Mouse (Mus musculus): ENCODE measurements around the gene Hspb9. TPM values are rescaled to one million over a fixed set of nuclear protein-coding genes. Genes with fewer than 3 reads are reported as not detected.

The Hspb9 gene
- total RNA-seq (2021): not detected
- long read RNA-seq, experiment 1: 0 reads
- long read RNA-seq, experiment 2, partial matches to known transcripts: 0 of 2 reads
- long read RNA-seq, experiment 2, other reads (novel, unspliced or antisense): 0 of 2 reads

GRCm38 (mm10) chr11:100713735-100714533, at the start of gene Hspb9:
Gene Hspb9, plus strand, starts transcription at chr11:100713850.
- DNase-seq (ENCODE audit: low spot score in 2 of 2): peak in 1 of 2 experiments; percentile 58

DNA sequence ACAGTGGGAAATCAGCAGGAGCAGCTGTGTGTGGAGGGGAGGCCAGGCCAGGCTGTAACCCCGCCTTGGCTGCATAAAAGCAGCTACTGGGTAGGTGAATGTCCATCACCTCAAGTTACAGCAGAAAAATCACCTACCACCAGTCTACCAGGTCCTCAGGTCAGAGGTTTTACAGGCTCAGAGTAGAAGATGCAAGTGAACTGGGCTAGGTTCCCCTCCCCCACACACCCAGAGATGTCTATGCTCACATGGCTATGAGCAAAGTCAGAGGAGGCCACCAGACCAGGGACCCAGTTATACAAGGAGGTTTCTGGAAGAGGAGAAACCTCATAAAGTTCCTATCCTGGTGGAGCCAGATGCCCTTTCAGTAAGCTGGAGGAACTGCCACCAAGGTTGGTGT, 42.6 kb upstream of the Hspb9 start:
- DNase-seq (ENCODE audit: low spot score in 2 of 2): no peak

DNA sequence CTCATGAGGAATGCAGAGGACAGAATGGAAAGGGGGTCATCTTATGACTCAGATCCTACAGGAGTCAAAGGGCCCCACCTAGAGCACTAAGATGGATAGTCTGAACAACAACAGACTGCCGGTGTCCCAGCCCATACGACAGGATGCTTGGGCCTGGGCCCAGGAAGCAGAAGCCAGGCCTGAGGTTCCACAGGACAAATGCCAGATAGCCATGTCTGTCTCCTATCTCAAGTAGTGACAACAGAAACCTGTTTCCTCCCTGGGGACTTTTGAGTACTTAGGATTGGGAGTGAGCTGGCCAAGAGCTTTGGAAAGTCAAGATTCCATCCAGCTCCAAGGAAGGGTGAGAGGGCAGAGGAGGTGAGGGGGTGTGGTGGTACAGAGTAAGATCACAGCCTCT, 41.7 kb upstream of the Hspb9 start:
- no peak for DNase-seq (ENCODE audit: low spot score in 2 of 2)

GRCm38 (mm10) chr11:100673169-100673568, 40.5 kb upstream of the Hspb9 start:
- peak; percentile 70 to 78 for DNase-seq (ENCODE audit: low spot score in 2 of 2)

DNA sequence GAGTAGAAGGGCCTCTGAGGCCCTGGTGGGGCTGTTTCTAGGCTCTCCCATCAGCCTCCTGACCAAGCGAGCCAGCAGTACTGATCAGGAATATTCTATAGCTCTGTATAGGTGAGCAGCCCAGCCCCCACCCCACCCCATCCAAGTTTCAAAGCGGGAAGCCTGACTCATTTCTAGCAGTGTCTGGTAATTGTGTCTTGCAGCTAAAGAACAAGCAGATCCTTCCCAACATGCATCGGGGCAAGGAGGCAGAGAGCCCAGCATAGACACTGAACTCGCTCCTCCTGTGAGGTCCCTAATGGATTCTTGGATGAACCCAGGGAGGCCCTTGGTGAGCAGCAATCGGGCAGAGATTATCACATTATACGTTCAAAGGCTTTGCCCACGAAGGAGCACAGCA, 35.8 kb upstream of the Hspb9 start:
- DNase-seq (ENCODE audit: low spot score in 2 of 2): no peak

GRCm38 (mm10) chr11:100681826-100682225, 31.8 kb upstream of the Hspb9 start:
- no peak for DNase-seq (ENCODE audit: low spot score in 2 of 2)

DNA sequence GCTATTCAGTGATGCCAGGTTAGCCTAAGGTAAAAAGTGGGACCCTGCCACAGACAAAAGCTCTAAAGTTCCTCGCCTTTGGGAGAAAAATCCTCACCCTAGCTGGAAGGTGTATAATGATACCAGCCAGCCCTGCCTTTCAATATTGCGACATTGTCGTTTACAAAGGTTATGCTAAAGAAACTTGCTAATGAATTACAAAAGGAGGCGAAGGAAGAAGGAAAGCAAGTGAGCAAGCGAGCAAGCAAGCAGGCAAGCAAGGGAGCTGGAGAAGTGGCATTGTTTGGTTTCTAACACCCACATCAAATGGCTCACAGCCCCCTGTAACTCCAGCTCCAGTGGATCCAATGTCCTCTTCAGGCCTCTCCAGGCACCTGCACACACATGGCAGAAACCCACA, 31.1 kb upstream of the Hspb9 start:
- no peak for DNase-seq (ENCODE audit: low spot score in 2 of 2)

DNA sequence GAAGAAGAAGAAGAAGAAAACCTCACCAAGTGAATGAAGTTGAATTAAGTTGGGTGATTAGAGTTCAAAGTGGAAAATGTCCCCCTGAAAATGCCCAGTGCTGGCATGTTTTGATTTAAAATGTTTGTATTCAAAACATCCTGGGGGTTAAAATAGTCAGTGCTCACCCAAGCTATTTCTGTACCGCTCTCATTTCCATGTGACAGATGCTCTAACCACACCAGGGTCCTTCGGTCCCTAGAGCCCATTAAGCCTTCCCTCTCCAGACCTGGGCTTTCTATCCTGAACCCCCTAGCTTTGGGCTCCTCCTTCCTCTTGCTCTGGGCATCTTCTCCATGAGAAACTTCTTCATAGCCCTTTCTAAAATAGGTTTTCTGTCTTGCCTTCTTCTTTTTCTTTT, 29.6 kb upstream of the Hspb9 start:
- DNase-seq (ENCODE audit: low spot score in 2 of 2): no peak

GRCm38 (mm10) chr11:100685371-100685770, 28.3 kb upstream of the Hspb9 start:
- no peak for DNase-seq (ENCODE audit: low spot score in 2 of 2)

GRCm38 (mm10) chr11:100687265-100687664, 26.4 kb upstream of the Hspb9 start:
- DNase-seq (ENCODE audit: low spot score in 2 of 2): no peak

DNA sequence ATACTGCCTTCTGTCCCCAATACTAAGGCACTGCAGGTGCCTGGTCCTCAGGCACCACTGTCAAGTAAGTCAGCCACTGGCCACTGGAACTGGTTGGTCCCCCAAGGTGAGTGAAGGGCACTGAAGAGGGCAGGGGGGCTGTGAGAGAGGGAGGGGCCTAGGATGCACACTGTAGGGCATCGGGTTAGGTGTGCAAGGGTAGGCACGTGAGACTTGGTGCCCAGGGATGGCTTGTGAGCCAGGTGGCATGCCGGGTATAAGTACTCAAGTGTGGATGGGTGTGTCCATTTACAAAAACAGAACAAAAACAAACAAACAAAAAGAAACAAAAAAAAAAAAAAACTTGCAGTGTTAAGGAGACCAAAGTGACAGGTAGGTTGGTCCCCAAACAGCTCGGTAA, 25.2 kb upstream of the Hspb9 start:
- no peak for DNase-seq (ENCODE audit: low spot score in 2 of 2)

DNA sequence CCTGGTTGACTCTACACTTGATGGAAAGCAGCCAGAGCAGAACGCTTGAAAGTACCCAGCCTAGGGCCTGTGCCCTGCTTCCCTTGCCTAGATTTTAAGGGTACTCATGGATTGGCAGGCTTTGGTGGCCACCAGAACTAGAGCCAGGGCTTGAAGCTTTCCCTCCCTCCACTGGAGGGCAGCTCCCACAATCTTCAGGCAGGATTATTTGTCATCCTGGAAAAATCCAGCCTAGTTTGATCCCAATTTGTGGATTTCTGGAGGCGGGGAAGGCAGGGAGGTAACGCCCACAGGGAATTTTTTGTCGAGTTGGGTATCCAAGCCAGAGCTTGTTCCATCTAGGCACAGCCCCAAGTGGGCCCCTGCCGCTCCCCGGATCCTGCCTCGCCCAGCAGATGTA, 23.3 kb upstream of the Hspb9 start:
- no peak for DNase-seq (ENCODE audit: low spot score in 2 of 2)

DNA sequence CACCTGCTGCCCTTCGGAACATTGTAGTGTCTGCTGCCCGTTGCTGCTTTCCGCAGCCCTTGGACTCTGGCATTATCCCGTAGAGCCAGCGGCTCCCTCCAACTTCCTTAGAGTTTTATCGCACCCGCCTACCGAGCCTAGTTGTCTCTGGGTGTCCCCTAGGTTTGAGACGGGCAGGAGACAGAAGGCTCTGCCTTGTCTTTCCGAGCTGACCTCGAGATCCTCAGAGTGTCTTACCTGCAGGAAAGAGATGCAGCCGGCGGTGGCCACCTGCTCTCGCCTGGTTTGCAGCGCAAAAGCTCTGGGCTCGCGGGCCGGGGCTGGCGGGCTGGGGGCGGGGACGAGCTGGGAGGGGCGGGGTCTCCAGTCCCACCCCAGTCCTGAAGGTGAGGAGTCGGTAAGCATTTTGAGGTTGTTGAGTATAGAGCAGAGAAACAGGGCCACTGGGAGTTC, 21.5 kb upstream of the Hspb9 start, which contains the start of gene Zfp385c:
Gene Zfp385c (minus strand): TSS at position 292 of the 453 bp plus-strand sequence.
- no peak for DNase-seq (ENCODE audit: low spot score in 2 of 2)

DNA sequence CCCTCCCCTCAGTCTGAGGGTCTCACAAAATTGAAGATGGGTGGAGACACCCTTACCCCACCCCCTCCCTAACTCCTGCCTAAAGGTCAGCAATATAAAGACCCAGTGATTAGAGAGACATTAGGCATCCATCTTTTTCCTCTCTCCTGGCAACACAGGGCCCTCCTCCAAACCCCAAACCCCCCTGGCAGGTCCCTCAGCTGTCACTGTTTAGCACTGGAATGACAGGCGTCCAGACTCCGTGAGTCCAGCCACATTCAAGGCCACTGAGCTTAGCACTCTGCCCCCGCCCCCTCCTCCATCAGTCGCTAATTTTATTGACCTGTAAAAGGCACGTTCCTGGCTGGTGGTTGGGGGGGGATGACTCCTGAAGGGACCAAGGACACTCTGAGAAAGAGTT, 20.5 kb upstream of the Hspb9 start:
- no peak for DNase-seq (ENCODE audit: low spot score in 2 of 2)

DNA sequence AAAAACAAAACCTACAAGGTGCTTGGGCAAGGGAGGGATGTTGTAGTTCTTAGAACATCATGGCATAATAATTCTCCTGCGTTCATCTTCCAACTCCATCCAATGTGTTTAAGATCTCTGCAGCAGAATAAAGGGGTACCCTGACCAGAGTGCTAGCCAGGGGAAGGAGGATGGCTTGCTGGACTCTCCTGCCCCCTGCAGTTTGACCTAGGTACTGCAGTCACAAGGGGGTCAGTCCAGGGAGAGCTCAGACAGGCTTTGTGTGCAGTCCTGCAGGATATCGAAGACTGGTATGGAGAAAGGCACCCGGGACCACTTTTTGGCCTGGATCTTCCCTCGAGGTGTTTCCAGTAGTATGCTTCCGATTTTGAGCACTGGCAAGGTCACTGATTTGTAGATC, 18.7 kb upstream of the Hspb9 start:
- peak; percentile 66 to 76 for DNase-seq (ENCODE audit: low spot score in 2 of 2)

DNA sequence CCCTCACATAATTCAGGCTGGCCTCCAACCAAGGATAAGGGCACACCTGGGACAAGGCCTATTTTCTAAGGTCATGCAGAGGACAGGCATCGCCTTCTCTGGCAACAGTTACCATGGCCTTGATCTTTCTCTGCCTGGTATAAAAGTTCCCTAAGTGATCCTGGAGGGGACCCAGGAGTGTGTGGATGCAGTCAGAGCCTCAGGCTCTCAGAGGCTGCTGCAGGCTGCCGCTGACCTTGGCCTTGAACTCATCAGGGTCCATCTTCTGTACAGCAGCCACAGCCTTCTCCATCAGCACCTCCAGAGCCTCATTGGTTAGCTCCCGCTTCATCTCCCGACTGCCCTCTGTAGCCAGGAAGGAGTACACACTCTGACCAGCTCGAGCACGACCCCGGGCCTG, 15.7 kb upstream of the Hspb9 start:
- DNase-seq (ENCODE audit: low spot score in 2 of 2): no peak

GRCm38 (mm10) chr11:100700710-100701109, 12.9 kb upstream of the Hspb9 start:
- DNase-seq (ENCODE audit: low spot score in 2 of 2): no peak

DNA sequence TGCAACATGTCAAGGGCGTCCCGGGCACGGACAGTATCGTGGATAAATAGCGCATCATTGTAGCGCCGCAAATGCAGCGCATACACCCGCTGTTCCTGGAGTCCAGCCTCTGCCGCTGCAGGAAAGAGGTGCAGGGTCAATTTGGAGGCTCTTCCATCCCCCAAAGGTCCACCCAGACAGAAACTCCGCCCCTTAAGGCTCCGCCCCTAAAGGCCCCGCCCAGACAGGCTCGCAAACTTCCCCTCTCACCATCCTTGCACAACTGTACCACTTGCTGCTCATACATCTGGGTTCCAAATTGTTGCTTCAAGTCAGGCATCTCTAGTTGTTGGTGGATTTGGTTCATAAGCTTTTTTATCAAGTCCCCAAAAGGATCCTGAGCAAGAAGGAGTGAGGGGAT, 12.3 kb upstream of the Hspb9 start:
- DNase-seq (ENCODE audit: low spot score in 2 of 2): peak in 1 of 2 experiments; percentile 52

GRCm38 (mm10) chr11:100702081-100702851, 11.4 kb upstream of the Hspb9 start:
- DNase-seq (ENCODE audit: low spot score in 2 of 2): peak in 1 of 2 experiments; percentile 56

DNA sequence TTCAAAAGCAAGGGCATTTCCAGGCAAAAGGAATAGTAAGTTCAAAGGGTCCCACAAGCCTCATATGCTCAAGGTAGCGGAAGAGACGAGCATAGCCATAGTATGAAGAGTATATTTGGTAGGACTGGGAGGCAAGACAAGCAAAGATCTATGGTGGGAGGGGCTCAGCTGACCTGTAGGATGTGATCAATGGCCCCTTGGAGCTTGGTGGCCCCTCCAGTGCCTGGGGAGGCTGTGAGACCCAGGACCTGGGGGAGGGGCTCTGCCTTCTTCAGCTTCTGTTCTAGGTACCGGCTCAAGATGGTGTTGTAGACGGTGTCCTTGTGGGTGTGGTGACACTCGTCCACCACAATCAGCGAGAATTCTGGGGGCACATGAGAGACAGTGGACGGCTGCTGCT, 10.7 kb upstream of the Hspb9 start:
- DNase-seq (ENCODE audit: low spot score in 2 of 2): no peak

DNA sequence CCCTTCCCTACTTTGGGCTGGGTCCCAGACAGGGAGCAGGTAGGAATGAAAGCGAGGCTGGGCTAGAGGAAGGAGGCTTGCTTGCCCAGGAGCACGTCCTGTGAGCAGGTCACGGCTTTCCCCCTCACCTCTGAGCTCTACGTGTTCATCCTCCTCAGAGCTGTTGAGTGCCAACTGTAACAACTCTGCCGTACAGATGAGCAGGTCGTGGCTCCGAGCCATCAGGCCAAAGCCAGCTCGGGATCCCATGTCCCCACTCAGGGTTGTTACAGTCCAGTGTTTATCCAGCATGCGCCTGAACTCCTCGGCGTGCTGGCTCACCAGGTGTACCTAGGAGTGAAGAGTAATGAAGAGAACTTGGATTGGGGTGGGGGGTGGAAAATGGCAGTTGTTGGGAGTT, 10.3 kb upstream of the Hspb9 start:
- no peak for DNase-seq (ENCODE audit: low spot score in 2 of 2)

Data from gastrocnemius, postnatal 4 days (tissue).